In genomic region chr4:135179077-135179481, GRCm38 (mm10) we compare ENCODE assay signal across 8 mouse cellular contexts. TPM values are rescaled to one million over a fixed set of nuclear protein-coding genes. Genes with fewer than 3 reads are reported as not detected.
DNase-seq lines count a peak whose midpoint lies in the region; ATAC-seq and TF ChIP-seq lines count a peak whose summit lies in the region.

No protein-coding gene starts in this region.

- WGBS in forebrain, postnatal 0 days = 26% methylated on average over 5 of the region's 5 CpGs
- 20% methylated on average over 5 of the region's 5 CpGs for WGBS in forebrain, embryonic 11.5 days
- 19% methylated on average over 5 of the region's 5 CpGs for WGBS in midbrain, embryonic 10.5 days
- 22% methylated on average over 5 of the region's 5 CpGs for WGBS in midbrain, embryonic 15.5 days
- 18% methylated on average over 5 of the region's 5 CpGs for WGBS in forebrain, embryonic 14.5 days

- peak; percentile 54 for TF ChIP-seq CTCF in forebrain, postnatal 0 days (IDR thresholded peaks at IDR 0.05; ENCODE audit: low read depth)

- peaks cover 11% of the 10 kb centered on the region for H3K27me3 ChIP-seq in forebrain, postnatal 0 days (ENCODE audit: insufficient read depth, low read length)
- H3K27me3 ChIP-seq in forebrain, embryonic 11.5 days (ENCODE audit: control insufficient read depth, insufficient read depth, low read length) = peaks cover 3% of the 10 kb centered on the region; the same call in 1 of the 2 replicates
- peaks cover 44% of the 10 kb centered on the region for H3K27me3 ChIP-seq in midbrain, embryonic 10.5 days (ENCODE audit: low read depth, poor library complexity, severe bottlenecking)
- H3K27me3 ChIP-seq in midbrain, embryonic 15.5 days (replicated peaks) = peaks cover 22% of the 10 kb centered on the region
- peaks cover 9% of the 10 kb centered on the region; the same call in 1 of the 2 replicates for H3K27me3 ChIP-seq in forebrain, embryonic 14.5 days (replicated peaks; ENCODE audit: control insufficient read depth, insufficient read depth, low read length)

- H3K9ac ChIP-seq in forebrain, postnatal 0 days = no peak overlapping the region
- H3K9ac ChIP-seq in forebrain, embryonic 11.5 days (ENCODE audit: low read length) = no peak overlapping the region
- no peak overlapping the region for H3K9ac ChIP-seq in midbrain, embryonic 15.5 days
- no peak overlapping the region for H3K9ac ChIP-seq in forebrain, embryonic 14.5 days (ENCODE audit: low read length)

- no peak overlapping the region for H3K4me2 ChIP-seq in forebrain, postnatal 0 days (ENCODE audit: low read depth)
- H3K4me2 ChIP-seq in forebrain, embryonic 11.5 days (ENCODE audit: low read depth, low read length, severe bottlenecking) = no peak overlapping the region
- H3K4me2 ChIP-seq in midbrain, embryonic 15.5 days = no peak overlapping the region
- no peak overlapping the region for H3K4me2 ChIP-seq in forebrain, embryonic 14.5 days (ENCODE audit: low read length)

- ATAC-seq in forebrain, postnatal 0 days = no peak
- no peak for ATAC-seq in forebrain, embryonic 11.5 days (replicated peaks; ENCODE audit: low FRiP score)
- ATAC-seq in midbrain, embryonic 15.5 days (replicated peaks) = no peak
- ATAC-seq in neutrophil, adult 5-6 weeks (ENCODE audit: extremely low read depth, insufficient number of reproducible peaks, low FRiP score, poor library complexity, severe bottlenecking) = peak; percentile 53
- ATAC-seq in forebrain, embryonic 14.5 days = no peak

- no peaks in the 10 kb centered on the region for H3K4me1 ChIP-seq in forebrain, postnatal 0 days (ENCODE audit: insufficient read depth)
- peaks cover 7% of the 10 kb centered on the region for H3K4me1 ChIP-seq in forebrain, embryonic 11.5 days (replicated peaks; ENCODE audit: control insufficient read depth, insufficient read depth, low read length)
- H3K4me1 ChIP-seq in midbrain, embryonic 10.5 days = peaks cover 15% of the 10 kb centered on the region
- H3K4me1 ChIP-seq in midbrain, embryonic 15.5 days = peaks cover 9% of the 10 kb centered on the region; the same call in 1 of the 2 replicates
- no peaks in the 10 kb centered on the region; the same call in none of the 2 replicates for H3K4me1 ChIP-seq in forebrain, embryonic 14.5 days (ENCODE audit: control insufficient read depth, insufficient read depth, low read length)

- no peak overlapping the region for H3K27ac ChIP-seq in forebrain, postnatal 0 days (ENCODE audit: low read depth, low read length)
- H3K27ac ChIP-seq in forebrain, embryonic 11.5 days (ENCODE audit: low read depth, low read length) = no peak overlapping the region
- peak overlapping the region; percentile 23; the same call in 1 of the 2 replicates for H3K27ac ChIP-seq in midbrain, embryonic 10.5 days (replicated peaks)
- no peak overlapping the region for H3K27ac ChIP-seq in midbrain, embryonic 15.5 days
- H3K27ac ChIP-seq in forebrain, embryonic 14.5 days (ENCODE audit: low read depth, low read length) = no peak overlapping the region

- intact Hi-C loops in heart, postnatal 14 days (cut with DNase I) = no loop called here
- intact Hi-C loops in left cerebral cortex, postnatal 25 days (cut with DNase I) = no loop called here

- H3K36me3 ChIP-seq in forebrain, postnatal 0 days (ENCODE audit: insufficient read depth) = no peaks in the 10 kb centered on the region
- H3K36me3 ChIP-seq in forebrain, embryonic 11.5 days (ENCODE audit: control insufficient read depth, insufficient read depth, low read length) = no peaks in the 10 kb centered on the region
- H3K36me3 ChIP-seq in midbrain, embryonic 10.5 days = no peaks in the 10 kb centered on the region
- no peaks in the 10 kb centered on the region for H3K36me3 ChIP-seq in midbrain, embryonic 15.5 days (replicated peaks)
- no peaks in the 10 kb centered on the region for H3K36me3 ChIP-seq in forebrain, embryonic 14.5 days (ENCODE audit: control insufficient read depth, insufficient read depth, low read length)

- H3K9me3 ChIP-seq in forebrain, postnatal 0 days (ENCODE audit: low read length) = no peaks in the 10 kb centered on the region
- no peaks in the 10 kb centered on the region for H3K9me3 ChIP-seq in forebrain, embryonic 11.5 days (ENCODE audit: control insufficient read depth, low read length)
- H3K9me3 ChIP-seq in midbrain, embryonic 10.5 days (replicated peaks) = no peaks in the 10 kb centered on the region
- no peaks in the 10 kb centered on the region for H3K9me3 ChIP-seq in midbrain, embryonic 15.5 days
- H3K9me3 ChIP-seq in forebrain, embryonic 14.5 days (replicated peaks; ENCODE audit: control insufficient read depth, low read length) = no peaks in the 10 kb centered on the region

- DNase-seq in forebrain, postnatal 0 days = no peak
- no peak for DNase-seq in forebrain, embryonic 11.5 days (ENCODE audit: low spot score)
- DNase-seq in midbrain, embryonic 10.5 days (ENCODE audit: low spot score) = no peak
- DNase-seq in heart, postnatal 14 days = peak; percentile 42 to 57
- no peak for DNase-seq in left cerebral cortex, postnatal 25 days (ENCODE audit: low spot score in 2 of 2)
- no peak for DNase-seq in forebrain, embryonic 14.5 days (ENCODE audit: low spot score)

- H3K4me3 ChIP-seq in forebrain, postnatal 0 days (ENCODE audit: low read depth, low read length) = no peak overlapping the region
- H3K4me3 ChIP-seq in forebrain, embryonic 11.5 days (ENCODE audit: low read depth, low read length) = no peak overlapping the region
- no peak overlapping the region for H3K4me3 ChIP-seq in midbrain, embryonic 10.5 days
- no peak overlapping the region for H3K4me3 ChIP-seq in midbrain, embryonic 15.5 days
- H3K4me3 ChIP-seq in forebrain, embryonic 14.5 days (ENCODE audit: low read depth, low read length) = no peak overlapping the region

RNA-seq across cellular contexts. Expression of gene Runx3, which starts 58.6 kb away (rescaled TPM):
- total RNA-seq in forebrain, postnatal 0 days (2014; rRNA removed) = not detected in 2 replicates
- polyA plus RNA-seq in forebrain, postnatal 0 days (2015; fragmentation: Nextera tagmentation; extraction: Ambion mirVana) = not detected in 2 replicates
- polyA plus RNA-seq in forebrain, embryonic 11.5 days (2014; fragmentation: Nextera tagmentation; extraction: Ambion mirVana) = 0.04 and 0.07 TPM in 2 replicates
- polyA plus RNA-seq in midbrain, embryonic 10.5 days (2016; fragmentation: Nextera tagmentation; extraction: Ambion mirVana) = 0.04 TPM in 2 replicates
- not detected in 2 replicates for polyA plus RNA-seq in midbrain, embryonic 15.5 days (2015; fragmentation: Nextera tagmentation; extraction: Ambion mirVana)
- 1 to 10 TPM in 1 of 2 experiments, under 1 TPM in 1; 0.72 to 2.4 TPM for total RNA-seq in heart, postnatal 14 days (2021)
- total RNA-seq in neutrophil, adult 5-6 weeks (2017) = 24.0 and 27.3 TPM in 2 replicates
- not detected for total RNA-seq in left cerebral cortex, postnatal 25 days (2021)
- not detected in 2 replicates for polyA plus RNA-seq in forebrain, embryonic 14.5 days (2014; fragmentation: Nextera tagmentation; extraction: Ambion mirVana)

Comparison
In these comparisons a context has a peak if more than half of its experiments do, and no peak if none do; other contexts are left out.
1. DNase-seq: peak in heart, postnatal 14 days (2 of 2); none in forebrain, postnatal 0 days (single experiment), forebrain, embryonic 11.5 days (single experiment), midbrain, embryonic 10.5 days (single experiment), left cerebral cortex, postnatal 25 days (0 of 2) and forebrain, embryonic 14.5 days (single experiment).